Comparison of ENCODE assay signal across 12 mouse cellular contexts in the genomic region with DNA sequence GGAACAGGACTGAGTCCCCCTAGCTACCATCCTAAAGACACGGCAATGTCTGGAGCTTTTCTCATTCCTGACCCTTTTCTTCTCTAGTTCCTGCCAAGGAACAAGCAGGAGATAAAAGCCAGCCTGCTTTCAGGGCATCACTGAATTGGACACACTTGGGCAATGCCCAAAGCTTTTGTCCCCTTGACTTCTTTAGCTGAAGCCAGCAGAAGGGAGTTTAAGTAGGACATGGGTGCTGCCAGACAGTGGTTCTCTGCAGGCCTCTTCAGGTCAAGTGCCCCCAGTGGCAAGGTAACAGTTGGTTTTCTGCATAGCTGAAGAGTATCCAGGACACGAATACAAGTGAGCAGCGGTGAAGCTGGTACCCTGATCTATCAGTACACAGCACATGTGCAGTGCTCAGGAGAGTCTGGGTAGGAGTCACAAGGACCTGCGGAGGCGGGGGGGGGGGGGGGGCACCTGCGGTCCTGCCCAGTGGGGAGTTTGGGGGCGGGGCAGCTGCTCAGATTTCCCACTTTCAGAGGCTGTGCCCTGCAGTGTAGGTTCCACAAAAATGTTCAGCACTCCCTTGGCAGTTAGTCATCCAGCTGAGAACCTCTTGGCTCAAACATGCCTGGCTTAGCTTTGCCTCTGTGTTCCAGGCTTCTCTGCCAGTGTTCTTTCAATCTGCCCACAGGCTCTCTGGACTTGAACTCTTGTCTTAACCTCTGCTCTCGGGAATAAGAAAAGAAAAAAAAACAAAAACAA. TPM values are rescaled to one million over a fixed set of nuclear protein-coding genes. Genes with fewer than 3 reads are reported as not detected.
DNase-seq lines count a peak whose midpoint lies in the region; ATAC-seq lines count a peak whose summit lies in the region.
"Had no signal": no experiment of that assay in that cellular context is flagged by ENCODE, and none has a peak within 500 bp of the region (broad histone marks: within the 10 kb centered on the region; RNA-seq: fewer than 3 reads in every experiment).

No protein-coding gene starts in this region.

- H3K27me3 ChIP-seq in kidney, embryonic 15.5 days: no peaks in the 10 kb centered on the region
- H3K27me3 ChIP-seq: limb, embryonic 15.5 days had no signal

- peak; percentile 44; the same call in 1 of the 2 replicates for ATAC-seq in frontal cortex, adult (ENCODE audit: low TSS enrichment)
- ATAC-seq in kidney, embryonic 15.5 days (replicated peaks; ENCODE audit: low FRiP score): 0 out of 2 replicates have a peak, but pooled peaks have one; percentile 16
- ATAC-seq in megakaryocyte progenitor cell, adult 5-6 weeks (replicated peaks; ENCODE audit: poor library complexity): no peak

- H3K4me3 ChIP-seq in kidney, embryonic 15.5 days (replicated peaks): no peak overlapping the region
- H3K4me3 ChIP-seq: erythroblast, embryonic 14.5 days; limb, embryonic 15.5 days had no signal

- H3K4me1 ChIP-seq in kidney, embryonic 15.5 days: 0 out of 2 replicates have a peak, but pooled peaks cover 3% of the 10 kb centered on the region
- H3K4me1 ChIP-seq: limb, embryonic 15.5 days had no signal

- H3K9ac ChIP-seq in kidney, embryonic 15.5 days: no peak overlapping the region
- H3K9ac ChIP-seq: limb, embryonic 15.5 days had no signal

- H3K36me3 ChIP-seq in kidney, embryonic 15.5 days: no peaks in the 10 kb centered on the region
- H3K36me3 ChIP-seq: G1E; limb, embryonic 15.5 days had no signal

- H3K4me2 ChIP-seq in kidney, embryonic 15.5 days: no peak overlapping the region
- H3K4me2 ChIP-seq: limb, embryonic 15.5 days had no signal

- 48% methylated on average over 7 of the region's 8 CpGs for WGBS in kidney, embryonic 15.5 days

- no peaks in the 10 kb centered on the region for H3K9me3 ChIP-seq in kidney, embryonic 15.5 days (replicated peaks)
- H3K9me3 ChIP-seq: limb, embryonic 15.5 days had no signal

- DNase-seq in frontal cortex, adult 2 months (ENCODE audit: extremely low spot score in 1 of 2, low spot score in 1 of 2): no peak
- no peak for DNase-seq in kidney, postnatal 10 days
- DNase-seq in Muller cell, postnatal 12 days (ENCODE audit: inconsistent ontology term): peak; percentile 43
- peak; percentile 72 for DNase-seq in fibroblast of lung, adult 2 months (ENCODE audit: low read depth)
- DNase-seq: adrenal gland, postnatal 36 days had no signal

- no peak overlapping the region for H3K27ac ChIP-seq in kidney, embryonic 15.5 days
- H3K27ac ChIP-seq: limb, embryonic 15.5 days; macrophage had no signal

RNA-seq across cellular contexts. Expression of a gene that starts 20.7 kb away (rescaled TPM):
- polyA plus RNA-seq in frontal cortex, adult 2 months (2012; rRNA removed): 3.6 and 5.1 TPM in 2 replicates
- polyA plus RNA-seq in kidney, embryonic 15.5 days (2015; fragmentation: Nextera tagmentation; extraction: Ambion mirVana): 14.5 and 15.2 TPM in 2 replicates
- not detected in 2 replicates for total RNA-seq in megakaryocyte progenitor cell, adult 5-6 weeks (2015)
- not detected in 2 replicates for total RNA-seq in megakaryocyte progenitor cell, adult 5-6 weeks (2017)
- polyA plus RNA-seq: erythroblast, embryonic 14.5 days; G1E; macrophage had no signal

Comparison
In these comparisons a context has a peak if more than half of its experiments do, and no peak if none do; other contexts are left out.
1. DNase-seq: peak in Muller cell, postnatal 12 days (single experiment) and fibroblast of lung, adult 2 months (single experiment); none in frontal cortex, adult 2 months (0 of 2) and kidney, postnatal 10 days (single experiment).